Mouse (Mus musculus): ENCODE measurements at regions not wholly inside any gene's neighbourhood (a gene's known extent, or its start where the extent isn't known, plus 50 kb on each side); places are given as distances from the start of the nearest gene placed in this dataset.
A peak's percentile ranks its signal among the peaks of the same experiment; 100 is the strongest.

- Histone ChIP-seq H3K4me3 (replicated peaks; ENCODE audit: low read length) (no peak overlapping the region), H3K36me3 (ENCODE audit: control insufficient read depth, insufficient read depth, low read length) (no peaks in the 10 kb centered on the region), H3K27ac (replicated peaks; ENCODE audit: low read depth, low read length) (no peak overlapping the region), H3K4me2 (replicated peaks; ENCODE audit: low read depth, low read length, severe bottlenecking) (no peak overlapping the region), H3K9me3 (ENCODE audit: control insufficient read depth, low read length) (no peaks in the 10 kb centered on the region), H3K27me3 (ENCODE audit: control insufficient read depth, insufficient read depth, low read length) (no peaks in the 10 kb centered on the region), H3K9ac (ENCODE audit: low read depth, low read length, severe bottlenecking) (no peak overlapping the region), H3K4me1 (ENCODE audit: control insufficient read depth, insufficient read depth, low read length) (peaks cover 7% of the 10 kb centered on the region; the same call in 1 of the 2 replicates)
- WGBS: 62% methylated on average over 7 of the region's 7 CpGs
- DNase-seq (ENCODE audit: low spot score): peak; percentile 37
- no peak for TF ChIP-seq POLR2A (IDR thresholded peaks at IDR 0.05; ENCODE audit: borderline replicate concordance, extremely low read depth, insufficient read depth, insufficient read length)
- no peak for ATAC-seq (ENCODE audit: low FRiP score, low read depth)
Observed at GRCm38 (mm10) chr3:53393945-53394344, 69.2 kb downstream of the Nhlrc3 start.

- ATAC-seq (ENCODE audit: low FRiP score, low read depth): 0 out of 2 replicates have a peak, but pooled peaks have one; percentile 37
- Histone ChIP-seq H3K9me3 (ENCODE audit: control insufficient read depth, low read length) (no peaks in the 10 kb centered on the region), H3K9ac (ENCODE audit: low read depth, low read length, severe bottlenecking) (no peak overlapping the region), H3K36me3 (ENCODE audit: control insufficient read depth, insufficient read depth, low read length) (no peaks in the 10 kb centered on the region), H3K27ac (replicated peaks; ENCODE audit: low read depth, low read length) (no peak overlapping the region), H3K4me2 (replicated peaks; ENCODE audit: low read depth, low read length, severe bottlenecking) (no peak overlapping the region), H3K27me3 (ENCODE audit: control insufficient read depth, insufficient read depth, low read length) (no peaks in the 10 kb centered on the region), H3K4me3 (replicated peaks; ENCODE audit: low read length) (no peak overlapping the region), H3K4me1 (ENCODE audit: control insufficient read depth, insufficient read depth, low read length) (peaks cover 20% of the 10 kb centered on the region)
- TF ChIP-seq POLR2A (IDR thresholded peaks at IDR 0.05; ENCODE audit: borderline replicate concordance, extremely low read depth, insufficient read depth, insufficient read length): no peak
- 51% methylated on average over 14 of the region's 14 CpGs for WGBS
- DNase-seq (ENCODE audit: low spot score): no peak
Observed at GRCm38 (mm10) chr3:53381704-53382581, 81.2 kb downstream of the Nhlrc3 start.

- Histone ChIP-seq H3K27ac (replicated peaks; ENCODE audit: low read depth, low read length) (no peak overlapping the region), H3K9me3 (ENCODE audit: control insufficient read depth, low read length) (no peaks in the 10 kb centered on the region), H3K4me3 (replicated peaks; ENCODE audit: low read length) (no peak overlapping the region), H3K36me3 (ENCODE audit: control insufficient read depth, insufficient read depth, low read length) (no peaks in the 10 kb centered on the region), H3K9ac (ENCODE audit: low read depth, low read length, severe bottlenecking) (no peak overlapping the region), H3K27me3 (ENCODE audit: control insufficient read depth, insufficient read depth, low read length) (no peaks in the 10 kb centered on the region), H3K4me1 (ENCODE audit: control insufficient read depth, insufficient read depth, low read length) (peaks cover 26% of the 10 kb centered on the region), H3K4me2 (replicated peaks; ENCODE audit: low read depth, low read length, severe bottlenecking) (no peak overlapping the region)
- 54% methylated on average over 4 of the region's 4 CpGs for WGBS
- ATAC-seq (ENCODE audit: low FRiP score, low read depth): no peak
- TF ChIP-seq POLR2A (IDR thresholded peaks at IDR 0.05; ENCODE audit: borderline replicate concordance, extremely low read depth, insufficient read depth, insufficient read length): no peak
- no peak for DNase-seq (ENCODE audit: low spot score)
Observed at GRCm38 (mm10) chr3:53379519-53380181, 83.5 kb downstream of the Nhlrc3 start.

GRCm38 (mm10) chr3:53376864-53377447 is 86.2 kb downstream of the Nhlrc3 start:
- TF ChIP-seq POLR2A (IDR thresholded peaks at IDR 0.05; ENCODE audit: borderline replicate concordance, extremely low read depth, insufficient read depth, insufficient read length): no peak
- Histone ChIP-seq H3K9me3 (ENCODE audit: control insufficient read depth, low read length) (no peaks in the 10 kb centered on the region), H3K4me2 (replicated peaks; ENCODE audit: low read depth, low read length, severe bottlenecking) (no peak overlapping the region), H3K27ac (replicated peaks; ENCODE audit: low read depth, low read length) (no peak overlapping the region), H3K27me3 (ENCODE audit: control insufficient read depth, insufficient read depth, low read length) (no peaks in the 10 kb centered on the region), H3K36me3 (ENCODE audit: control insufficient read depth, insufficient read depth, low read length) (no peaks in the 10 kb centered on the region), H3K4me3 (replicated peaks; ENCODE audit: low read length) (no peak overlapping the region), H3K4me1 (ENCODE audit: control insufficient read depth, insufficient read depth, low read length) (peaks cover 27% of the 10 kb centered on the region), H3K9ac (ENCODE audit: low read depth, low read length, severe bottlenecking) (no peak overlapping the region)
- DNase-seq (ENCODE audit: low spot score) (peak; percentile 27), ATAC-seq (ENCODE audit: low FRiP score, low read depth) (peak; percentile 41; the same call in 1 of the 2 replicates)
- 71% methylated on average over 3 of the region's 3 CpGs for WGBS

GRCm38 (mm10) chr3:53372887-53373286 is 90.2 kb downstream of the Nhlrc3 start:
- Histone ChIP-seq H3K4me1 (ENCODE audit: control insufficient read depth, insufficient read depth, low read length) (peaks cover 15% of the 10 kb centered on the region), H3K4me3 (replicated peaks; ENCODE audit: low read length) (no peak overlapping the region), H3K9me3 (ENCODE audit: control insufficient read depth, low read length) (peaks cover 5% of the 10 kb centered on the region), H3K27ac (replicated peaks; ENCODE audit: low read depth, low read length) (no peak overlapping the region), H3K4me2 (replicated peaks; ENCODE audit: low read depth, low read length, severe bottlenecking) (no peak overlapping the region), H3K36me3 (ENCODE audit: control insufficient read depth, insufficient read depth, low read length) (no peaks in the 10 kb centered on the region), H3K27me3 (ENCODE audit: control insufficient read depth, insufficient read depth, low read length) (no peaks in the 10 kb centered on the region), H3K9ac (ENCODE audit: low read depth, low read length, severe bottlenecking) (no peak overlapping the region)
- no peak for ATAC-seq (ENCODE audit: low FRiP score, low read depth)
- no peak for TF ChIP-seq POLR2A (IDR thresholded peaks at IDR 0.05; ENCODE audit: borderline replicate concordance, extremely low read depth, insufficient read depth, insufficient read length)
- peak; percentile 8 for DNase-seq (ENCODE audit: low spot score)
- WGBS: 49% methylated on average over 7 of the region's 7 CpGs
